Mouse (Mus musculus) embryonic facial prominence, embryonic 11.5 days (tissue): ENCODE measurements around the gene Foxc1. TPM values are rescaled to one million over a fixed set of nuclear protein-coding genes. Genes with fewer than 3 reads are reported as not detected.

Source experiments
- ATAC-seq: fragments of 200-750 bp; cut with Nextera tagmentation; replicated peaks from 2 replicates; pipeline ENCODE4 v1.8.0; 2017; ENCODE audit warnings: low read depth; ENCODE audit not compliant: insufficient number of reproducible peaks, low FRiP score, low TSS enrichment
- DNase-seq: peaks from one replicate; pipeline ENCODE4 v3.0.0-alpha.2; 2015; ENCODE audit warnings: low spot score
- H3K27ac ChIP-seq: fragments of 300-500 bp; sonication (generic); replicated peaks from 2 replicates; pipeline ENCODE4 v1.5.1; 2014; ENCODE audit warnings: mild to moderate bottlenecking, low read depth, low read length, control low read depth
- H3K27me3 ChIP-seq: fragments of 300-500 bp; sonication (generic); 2 replicates; pipeline ENCODE4 v1.6.1; 2014; ENCODE audit warnings: mild to moderate bottlenecking, low read length, moderate library complexity, mixed read lengths; ENCODE audit not compliant: control insufficient read depth, insufficient read depth
- H3K36me3 ChIP-seq: fragments of 300-500 bp; sonication (generic); replicated peaks from 2 replicates; pipeline ENCODE4 v1.6.1; 2014; ENCODE audit warnings: low read depth, mild to moderate bottlenecking, low read length, moderate library complexity, mixed read lengths; ENCODE audit not compliant: control insufficient read depth, insufficient read depth
- H3K4me1 ChIP-seq: fragments of 300-500 bp; sonication (generic); 2 replicates; pipeline ENCODE4 v1.6.1; 2014; ENCODE audit warnings: low read length, mixed read lengths; ENCODE audit not compliant: control insufficient read depth, insufficient read depth
- H3K4me2 ChIP-seq: fragments of 300-500 bp; sonication (generic); 2 replicates; pipeline ENCODE4 v1.6.1; 2014; ENCODE audit warnings: low read depth, mild to moderate bottlenecking, control low read depth, low read length, moderate library complexity
- H3K4me3 ChIP-seq: fragments of 300-500 bp; sonication (generic); 2 replicates; pipeline ENCODE4 v1.5.1; 2014; ENCODE audit warnings: low read depth, low read length, control low read depth
- H3K9ac ChIP-seq: fragments of 300-500 bp; sonication (generic); replicated peaks from 2 replicates; pipeline ENCODE4 v1.6.1; 2014; ENCODE audit warnings: mild to moderate bottlenecking, control low read depth, low read length
- H3K9me3 ChIP-seq: fragments of 300-500 bp; sonication (generic); replicated peaks from 2 replicates; pipeline ENCODE4 v1.6.1; 2016; ENCODE audit warnings: mild to moderate bottlenecking, low read length, inconsistent platforms, mixed read lengths; ENCODE audit not compliant: control insufficient read depth
- WGBS: fragments of 180-500 bp; shearing (Covaris S2); extraction: QIAGEN DNeasy Blood & Tissue Kit; methylation state at CpG from one replicate; pipeline ENCODE4 v1.1.7; 2014; 5-methylcytosine and 5-hydroxymethylcytosine counted together
- polyA plus RNA-seq: library from polyadenylated mRNA; unstranded; fragments of >200 nt; fragmentation: Nextera tagmentation; extraction: Ambion mirVana; gene quantifications from 2 replicates; pipeline ENCODE4 v1.2.1, GENCODE M21; 2014

The Foxc1 gene
- polyA plus RNA-seq, 1 experiment from 2014 or later, result 10.6 TPM

DNA sequence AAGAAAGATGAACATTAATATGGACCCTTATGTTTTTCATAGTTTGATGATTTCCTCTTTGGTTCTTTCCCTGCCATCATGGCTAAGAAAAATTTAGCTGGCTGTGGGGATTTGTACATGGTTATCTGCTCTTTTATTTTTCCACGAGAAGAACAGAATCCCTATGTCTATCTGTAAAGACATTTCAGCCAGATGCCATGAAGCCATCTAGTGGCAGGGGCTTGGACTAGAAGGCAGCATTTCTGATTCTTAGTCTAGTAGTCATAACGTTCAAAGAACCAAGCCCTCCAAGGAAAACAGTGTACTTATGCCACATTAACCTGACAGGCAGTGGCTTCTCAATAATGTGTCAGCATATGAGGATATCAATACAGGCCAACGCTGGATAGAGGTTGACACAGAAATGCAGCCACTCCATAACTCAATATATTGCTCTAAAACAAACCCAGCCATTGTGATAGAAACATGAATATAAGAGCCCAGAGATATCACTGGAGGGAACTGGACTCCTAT lies 21.4 kb downstream of the Foxc1 start:
- no peak overlapping the region for H3K27ac ChIP-seq
- DNase-seq, result no peak
- no peak overlapping the region for H3K4me3 ChIP-seq
- H3K4me2 ChIP-seq, result no peak overlapping the region
- H3K9ac ChIP-seq, result no peak overlapping the region
- no peaks in the 10 kb centered on the region for H3K36me3 ChIP-seq
- H3K9me3 ChIP-seq, result no peaks in the 10 kb centered on the region
- 56% methylated on average over 3 of the region's 3 CpGs for WGBS
- H3K27me3 ChIP-seq, result no peaks in the 10 kb centered on the region
- H3K4me1 ChIP-seq, result no peaks in the 10 kb centered on the region
- no peak for ATAC-seq

DNA sequence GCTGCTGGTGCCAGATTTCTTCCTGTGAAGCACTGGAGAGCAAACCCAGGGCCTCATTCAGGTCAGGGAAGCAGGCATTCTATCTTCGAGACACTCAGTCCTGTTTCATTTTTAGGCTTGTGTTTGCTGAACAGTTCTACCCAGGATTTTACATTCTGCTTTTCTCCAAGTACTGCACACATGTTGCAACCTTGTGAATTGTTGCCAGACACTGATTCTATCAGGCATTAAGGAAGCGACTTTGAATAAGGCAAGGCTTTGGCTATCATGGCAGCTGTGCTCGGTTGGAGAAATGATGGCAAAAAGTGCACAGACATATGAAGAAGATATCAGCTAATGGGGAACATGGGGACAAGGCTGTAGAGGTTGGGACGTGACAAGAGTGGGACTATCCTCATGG lies 22.0 kb downstream of the Foxc1 start:
- no peaks in the 10 kb centered on the region for H3K9me3 ChIP-seq
- 86% methylated on average over 4 of the region's 4 CpGs for WGBS
- no peak for ATAC-seq

DNA sequence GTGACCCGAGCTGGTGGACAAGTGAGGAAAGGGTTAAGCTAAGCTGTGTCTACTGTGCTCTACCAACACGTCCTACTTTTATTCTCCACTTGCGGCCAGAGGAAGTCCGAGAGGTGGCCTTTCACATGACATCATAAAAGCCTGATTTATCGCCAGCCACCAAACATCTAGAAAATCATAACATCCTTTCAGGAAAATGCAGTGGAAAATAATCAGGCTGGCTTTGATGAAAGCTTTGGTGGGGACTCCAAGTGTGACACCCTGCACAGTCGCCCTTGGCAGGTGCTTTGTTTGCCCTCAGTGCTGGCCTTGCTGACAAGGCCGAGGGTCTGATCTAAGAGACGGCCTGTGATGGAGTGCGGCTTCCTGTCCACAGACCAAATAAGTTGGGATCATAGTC lies 23.9 kb downstream of the Foxc1 start:
- Histone ChIP-seq H3K36me3 (no peaks in the 10 kb centered on the region), H3K4me1 (no peaks in the 10 kb centered on the region), H3K4me3 (no peak overlapping the region), H3K9me3 (no peaks in the 10 kb centered on the region), H3K4me2 (no peak overlapping the region), H3K27ac (no peak overlapping the region), H3K9ac (no peak overlapping the region), H3K27me3 (no peaks in the 10 kb centered on the region)
- 66% methylated on average over 9 of the region's 9 CpGs for WGBS
- DNase-seq (no peak), ATAC-seq (no peak)

More for the DNA sequence above, 22.0 kb downstream of the Foxc1 start:
- H3K4me2 ChIP-seq, result no peak overlapping the region
- H3K4me3 ChIP-seq, result no peak overlapping the region
- H3K27ac ChIP-seq, result no peak overlapping the region
- no peak overlapping the region for H3K9ac ChIP-seq
- no peaks in the 10 kb centered on the region for H3K4me1 ChIP-seq
- DNase-seq, result no peak
- H3K36me3 ChIP-seq, result no peaks in the 10 kb centered on the region
- H3K27me3 ChIP-seq, result no peaks in the 10 kb centered on the region

DNA sequence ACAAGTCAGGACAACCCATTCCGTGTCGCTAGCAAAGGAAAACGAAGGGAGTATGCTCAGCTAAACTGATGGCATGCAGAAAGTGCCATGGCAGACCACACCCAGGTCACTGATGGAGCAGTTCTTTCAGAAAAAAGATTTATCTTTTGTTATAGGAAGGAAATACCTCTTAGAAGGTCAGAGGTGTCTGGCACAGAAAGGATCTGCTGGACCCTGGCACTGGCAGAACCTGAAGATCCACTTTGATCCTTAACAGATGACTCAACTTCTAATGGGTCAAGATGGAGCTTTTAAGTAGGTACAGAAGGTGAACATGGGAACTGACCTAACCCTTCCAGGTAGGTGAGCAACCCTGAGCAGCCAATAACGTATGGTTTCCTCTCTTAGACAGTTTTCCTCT lies 29.4 kb downstream of the Foxc1 start:
- no peaks in the 10 kb centered on the region for H3K27me3 ChIP-seq
- ATAC-seq, result no peak
- H3K4me3 ChIP-seq, result no peak overlapping the region
- no peaks in the 10 kb centered on the region for H3K4me1 ChIP-seq
- no peak for DNase-seq
- H3K27ac ChIP-seq, result no peak overlapping the region
- H3K4me2 ChIP-seq, result no peak overlapping the region
- no peaks in the 10 kb centered on the region for H3K9me3 ChIP-seq
- H3K36me3 ChIP-seq, result no peaks in the 10 kb centered on the region
- H3K9ac ChIP-seq, result no peak overlapping the region
- WGBS, result 79% methylated on average over 4 of the region's 4 CpGs

DNA sequence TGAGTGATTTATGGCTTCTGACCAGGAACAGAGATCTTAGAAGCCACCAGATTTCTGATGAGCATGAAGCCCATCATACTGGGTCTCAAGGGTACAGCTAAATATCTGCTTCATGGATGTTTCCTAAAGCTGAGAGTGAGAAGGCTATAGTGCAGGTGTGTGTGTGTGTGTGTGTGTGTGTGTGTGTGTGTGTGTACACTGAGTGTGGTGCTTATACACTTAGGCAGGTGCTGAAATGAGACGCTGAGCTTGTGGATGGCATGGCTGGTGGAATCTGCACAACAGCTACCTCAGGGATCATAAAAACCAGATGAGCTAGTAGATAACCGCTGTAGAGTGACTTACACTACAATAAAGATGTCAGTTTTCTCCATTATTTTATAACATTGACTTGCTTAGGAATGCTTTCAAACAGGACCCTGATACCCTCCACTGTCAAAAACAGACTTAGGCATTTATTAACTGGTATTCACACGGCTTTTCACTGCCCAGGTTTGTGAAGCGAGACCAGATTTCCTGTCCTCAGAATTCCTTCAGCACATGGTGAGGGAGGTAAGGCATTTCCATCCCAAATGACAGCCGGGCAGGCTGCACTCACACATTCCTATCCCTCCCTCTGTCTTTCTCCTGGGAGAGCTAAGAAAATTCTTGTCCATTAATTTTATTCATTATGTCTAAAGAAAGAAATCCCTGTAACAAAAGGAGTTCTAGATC lies 43.0 kb downstream of the Foxc1 start:
- 41% methylated on average over 5 of the region's 5 CpGs for WGBS

DNA sequence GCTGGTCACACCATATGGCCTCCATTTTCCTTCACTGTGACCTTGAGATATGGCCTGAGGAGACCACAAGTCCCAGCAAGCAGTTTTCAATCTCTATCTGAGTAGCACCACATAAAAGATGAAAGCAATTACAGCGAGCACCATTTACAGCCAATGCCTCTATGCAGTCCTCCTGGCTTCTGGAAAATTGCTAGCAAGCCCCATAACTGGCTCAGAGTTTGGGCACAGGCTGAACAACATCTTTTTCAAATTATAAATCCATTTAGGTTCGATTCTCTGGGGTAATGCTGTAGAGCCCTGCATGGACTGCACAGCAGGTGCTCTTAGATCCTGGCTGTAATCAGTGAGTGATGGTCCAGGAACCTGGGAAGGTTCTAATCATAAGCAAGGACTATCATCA lies 47.1 kb downstream of the Foxc1 start:
- WGBS, result 22% methylated on average over 2 of the region's 2 CpGs
- H3K4me1 ChIP-seq, result no peaks in the 10 kb centered on the region
- peak; percentile 72 for DNase-seq
- H3K4me3 ChIP-seq, result no peak overlapping the region
- H3K4me2 ChIP-seq, result no peak overlapping the region
- H3K27me3 ChIP-seq, result no peaks in the 10 kb centered on the region
- no peak overlapping the region for H3K9ac ChIP-seq
- no peak overlapping the region for H3K27ac ChIP-seq
- ATAC-seq, result peak; percentile 67; the same call in 1 of the 2 replicates
- H3K9me3 ChIP-seq, result no peaks in the 10 kb centered on the region
- H3K36me3 ChIP-seq, result no peaks in the 10 kb centered on the region

More for the DNA sequence above, 43.0 kb downstream of the Foxc1 start:
- Histone ChIP-seq H3K4me3 (no peak overlapping the region), H3K4me1 (no peaks in the 10 kb centered on the region), H3K4me2 (no peak overlapping the region), H3K9me3 (no peaks in the 10 kb centered on the region), H3K9ac (no peak overlapping the region), H3K36me3 (no peaks in the 10 kb centered on the region), H3K27me3 (no peaks in the 10 kb centered on the region), H3K27ac (no peak overlapping the region)
- DNase-seq (no peak), ATAC-seq (no peak)

DNA sequence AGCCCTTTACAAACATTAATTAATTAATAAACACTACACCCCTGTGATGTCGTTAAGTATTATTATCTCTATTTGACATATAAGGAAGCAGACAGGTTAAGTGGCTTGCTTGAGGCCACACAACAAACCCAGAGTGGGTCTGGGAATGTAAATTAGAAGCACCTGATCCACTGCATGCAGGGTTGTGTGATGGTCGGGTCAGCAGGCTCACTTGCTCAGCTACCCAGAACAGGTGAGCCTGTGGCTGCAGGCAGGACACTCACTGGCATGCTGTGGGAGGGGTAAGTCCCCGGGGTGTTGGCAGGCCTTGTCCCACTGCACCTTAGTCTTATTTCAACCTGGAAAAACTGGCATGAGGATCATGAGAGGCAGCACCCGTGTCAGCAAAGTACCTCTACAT lies 47.6 kb downstream of the Foxc1 start:
- DNase-seq (peak; percentile 24), ATAC-seq (peak; percentile 18; the same call in 1 of the 2 replicates)
- Histone ChIP-seq H3K4me1 (no peaks in the 10 kb centered on the region), H3K4me3 (no peak overlapping the region), H3K27ac (no peak overlapping the region), H3K9ac (no peak overlapping the region), H3K9me3 (no peaks in the 10 kb centered on the region), H3K27me3 (no peaks in the 10 kb centered on the region), H3K4me2 (no peak overlapping the region), H3K36me3 (no peaks in the 10 kb centered on the region)
- WGBS, result 56% methylated on average over 4 of the region's 4 CpGs

DNA sequence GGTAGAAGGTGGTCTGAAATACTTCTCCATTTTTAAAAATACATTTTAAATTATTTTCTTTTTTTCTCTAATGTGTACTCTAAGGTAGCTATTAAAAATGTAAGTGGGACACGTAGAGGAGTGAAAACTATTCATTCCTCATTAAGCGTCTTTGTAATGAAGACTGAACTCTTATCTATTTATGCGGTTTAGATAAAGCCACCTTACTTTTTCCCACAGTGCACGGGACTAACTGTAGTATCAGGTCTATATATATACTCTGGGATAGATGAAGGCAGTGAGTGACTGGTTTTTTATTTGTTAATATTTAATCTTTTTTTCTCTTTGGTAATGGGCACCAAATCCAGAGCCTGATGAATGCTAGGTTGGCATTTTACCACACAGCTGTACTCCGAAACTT lies 53.8 kb downstream of the Foxc1 start:
- no peaks in the 10 kb centered on the region; the same call in 1 of the 2 replicates for H3K4me1 ChIP-seq
- no peaks in the 10 kb centered on the region for H3K9me3 ChIP-seq
- 86% methylated on average over 5 of the region's 5 CpGs for WGBS
- H3K27ac ChIP-seq, result no peak overlapping the region
- ATAC-seq, result no peak
- no peaks in the 10 kb centered on the region for H3K36me3 ChIP-seq
- no peaks in the 10 kb centered on the region for H3K27me3 ChIP-seq
- no peak overlapping the region for H3K9ac ChIP-seq
- no peak for DNase-seq
- no peak overlapping the region for H3K4me3 ChIP-seq
- no peak overlapping the region for H3K4me2 ChIP-seq
